Mouse (Mus musculus) spleen, adult 2 months (tissue): ENCODE data around the gene Krtap13. TPM values are rescaled to one million over a fixed set of nuclear protein-coding genes. Genes with fewer than 3 reads are reported as not detected.
A peak's percentile ranks its signal among the peaks of the same experiment; 100 is the strongest.

ENCODE experiments used
- DNase-seq, 2 experiments: peaks; one replicate each; pipeline versions ENCODE4 v3.0.0 to v3.0.0-alpha.2; 2012 to 2021; ENCODE audit warnings: low spot score in 2 of 2, low read depth in 1 of 2
- H3K27ac ChIP-seq: fragments of 200-500 bp; 2 replicates; pipeline ENCODE4 v1.5.1; 2012; ENCODE audit warnings: low read length, inconsistent platforms; ENCODE audit not compliant: insufficient read depth
- H3K27me3 ChIP-seq: fragments of 200-500 bp; 2 replicates; pipeline ENCODE4 v1.6.1; 2012; ENCODE audit warnings: mild to moderate bottlenecking, moderate library complexity, low read length, inconsistent platforms; ENCODE audit not compliant: control insufficient read depth, insufficient read depth
- H3K36me3 ChIP-seq: fragments of 200-500 bp; 2 replicates; pipeline ENCODE4 v1.6.1; 2012; ENCODE audit warnings: mild to moderate bottlenecking, low read length, inconsistent platforms; ENCODE audit not compliant: control insufficient read depth, insufficient read depth
- H3K4me1 ChIP-seq: fragments of 200-500 bp; 2 replicates; pipeline ENCODE4 v1.6.1; 2011; ENCODE audit warnings: inconsistent platforms; ENCODE audit not compliant: control insufficient read depth, insufficient read depth, insufficient read length
- H3K4me3 ChIP-seq: fragments of 200-500 bp; 2 replicates; pipeline ENCODE4 v1.5.1; 2011; ENCODE audit warnings: mild to moderate bottlenecking, inconsistent platforms; ENCODE audit not compliant: insufficient read depth, insufficient read length; ENCODE audit errors: extremely low read depth
- CTCF ChIP-seq: fragments of 200-500 bp; IDR thresholded peaks from 2 replicates; pipeline ENCODE4 v1.5.1; 2011; ENCODE audit warnings: mild to moderate bottlenecking, inconsistent platforms; ENCODE audit not compliant: insufficient read depth, insufficient read length, insufficient replicate concordance; ENCODE audit errors: extremely low read depth
- POLR2A ChIP-seq: fragments of 200-500 bp; IDR thresholded peaks from 2 replicates; pipeline ENCODE4 v1.6.1; 2011; ENCODE audit warnings: low read depth, low read length, inconsistent platforms
- WGBS: fragments of 180-500 bp; shearing (Covaris S2); methylation state at CpG from one replicate; pipeline ENCODE4 v1.1.7; 2018; 5-methylcytosine and 5-hydroxymethylcytosine counted together
- polyA plus RNA-seq: library from polyadenylated mRNA; depleted of rRNA; stranded (reverse); fragments of >200 nt; gene quantifications from 2 replicates; pipeline ENCODE4 v1.2.3, GENCODE M21; 2012; rRNA removed

The Krtap13 gene
- polyA plus RNA-seq, 1 experiment, result not detected

GRCm38 (mm10) chr16:88701072-88701864, 50.2 kb downstream of the Krtap13 start:
- Histone ChIP-seq H3K27ac (peak overlapping the region; percentile 57; the same call in 1 of the 2 replicates), H3K4me3 (no peak overlapping the region), H3K36me3 (no peaks in the 10 kb centered on the region), H3K27me3 (no peaks in the 10 kb centered on the region), H3K4me1 (peaks cover 6% of the 10 kb centered on the region)
- TF ChIP-seq POLR2A (no peak), CTCF (no peak)
- peak; percentile 14 to 56 for DNase-seq
- WGBS, result 29% methylated on average over 4 of the region's 4 CpGs

Other genes starting within 250 kb of the Krtap13 start
- not detected in 2 replicates for gene Cldn17, start 244.7 kb downstream of the Krtap13 start, polyA plus RNA-seq
- 0.08 and 0.09 TPM in 2 replicates for gene Cldn8, start 188.5 kb downstream of the Krtap13 start, polyA plus RNA-seq
- gene Krtap24-1, start 139.4 kb downstream of the Krtap13 start, polyA plus RNA-seq, result not detected in 2 replicates
- not detected in 2 replicates for gene 2310079G19Rik, start 124.0 kb downstream of the Krtap13 start, polyA plus RNA-seq
- not detected in 2 replicates for gene Krtap26-1, start 103.8 kb downstream of the Krtap13 start, polyA plus RNA-seq
- not detected in 2 replicates for gene Krtap27-1, start 80.0 kb downstream of the Krtap13 start, polyA plus RNA-seq
- not detected in 2 replicates for gene 2310061N02Rik, start 43.7 kb downstream of the Krtap13 start, polyA plus RNA-seq
- gene Krtap13-1, start 22.8 kb downstream of the Krtap13 start, polyA plus RNA-seq, result not detected in 2 replicates
- not detected in 2 replicates for gene 2310034C09Rik, start 7.2 kb upstream of the Krtap13 start, polyA plus RNA-seq
- not detected in 2 replicates for gene 2310057N15Rik, start 22.6 kb upstream of the Krtap13 start, polyA plus RNA-seq
- gene Gm5965, start 26.3 kb upstream of the Krtap13 start, polyA plus RNA-seq, result not detected in 2 replicates
- not detected in 2 replicates for gene Gm20741, start 60.6 kb upstream of the Krtap13 start, polyA plus RNA-seq
- not detected in 2 replicates for gene Krtap15, start 68.6 kb upstream of the Krtap13 start, polyA plus RNA-seq
- gene Krtap14, start 74.5 kb upstream of the Krtap13 start, polyA plus RNA-seq, result not detected in 2 replicates
- not detected in 2 replicates for gene Krtap19-1, start 117.8 kb upstream of the Krtap13 start, polyA plus RNA-seq
- gene Krtap19-2, start 122.6 kb upstream of the Krtap13 start, polyA plus RNA-seq, result not detected in 2 replicates
- not detected in 2 replicates for gene Krtap19-3, start 126.4 kb upstream of the Krtap13 start, polyA plus RNA-seq
- not detected in 2 replicates for gene Krtap19-4, start 133.5 kb upstream of the Krtap13 start, polyA plus RNA-seq
- gene Krtap19-5, start 144.8 kb upstream of the Krtap13 start, polyA plus RNA-seq, result not detected in 2 replicates
- not detected in 2 replicates for gene Krtap19-9b, start 180.6 kb upstream of the Krtap13 start, polyA plus RNA-seq
- not detected in 2 replicates for gene Krtap16-3, start 211.2 kb upstream of the Krtap13 start, polyA plus RNA-seq